Mouse (Mus musculus) hindbrain, embryonic 16.5 days (tissue): ENCODE results near the gene Cyth1. TPM values are rescaled to one million over a fixed set of nuclear protein-coding genes. Genes with fewer than 3 reads are reported as not detected.

Experiments
- ATAC-seq: fragments of 200-750 bp; cut with Nextera tagmentation; 2 replicates; pipeline ENCODE4 v1.8.0; 2017; ENCODE audit warnings: moderate TSS enrichment, moderate library complexity
- H3K27ac ChIP-seq: fragments of 300-500 bp; sonication (generic); 2 replicates; pipeline ENCODE4 v1.5.1; 2014; ENCODE audit warnings: low read depth, mild to moderate bottlenecking, control low read depth, low read length, moderate library complexity
- H3K27me3 ChIP-seq: fragments of 300-500 bp; sonication (generic); replicated peaks from 2 replicates; pipeline ENCODE4 v1.6.1; 2014; ENCODE audit warnings: low read length; ENCODE audit not compliant: control insufficient read depth, insufficient read depth
- H3K36me3 ChIP-seq: fragments of 300-500 bp; sonication (generic); 2 replicates; pipeline ENCODE4 v1.6.1; 2014; ENCODE audit warnings: mild to moderate bottlenecking, low read length, moderate library complexity, mixed read lengths; ENCODE audit not compliant: control insufficient read depth, insufficient read depth
- H3K4me1 ChIP-seq: fragments of 300-500 bp; sonication (generic); 2 replicates; pipeline ENCODE4 v1.6.1; 2014; ENCODE audit warnings: low read depth, low read length; ENCODE audit not compliant: control insufficient read depth, insufficient read depth
- H3K4me2 ChIP-seq: fragments of 300-500 bp; sonication (generic); 2 replicates; pipeline ENCODE4 v1.6.1; 2014; ENCODE audit warnings: mild to moderate bottlenecking, low read length, control low read depth, moderate library complexity
- H3K4me3 ChIP-seq: fragments of 300-500 bp; sonication (generic); 2 replicates; pipeline ENCODE4 v1.5.1; 2014; ENCODE audit warnings: mild to moderate bottlenecking, low read length, control low read depth, moderate library complexity
- H3K9ac ChIP-seq: fragments of 300-500 bp; sonication (generic); 2 replicates; pipeline ENCODE4 v1.6.1; 2014; ENCODE audit warnings: low read depth, mild to moderate bottlenecking, control low read depth, low read length, moderate library complexity
- H3K9me3 ChIP-seq: fragments of 300-500 bp; sonication (generic); 2 replicates; pipeline ENCODE4 v1.6.1; 2014; ENCODE audit warnings: mild to moderate bottlenecking, low read length, moderate library complexity; ENCODE audit not compliant: control insufficient read depth
- WGBS: fragments of 180-500 bp; shearing (Covaris S2); extraction: QIAGEN DNeasy Blood & Tissue Kit; methylation state at CpG from one replicate; pipeline ENCODE4 v1.1.7; 2014; 5-methylcytosine and 5-hydroxymethylcytosine counted together
- polyA plus RNA-seq: library from polyadenylated mRNA; unstranded; fragments of >200 nt; fragmentation: Nextera tagmentation; extraction: Ambion mirVana; gene quantifications from 2 replicates; pipeline ENCODE4 v1.2.1, GENCODE M21; 2015

Gene Cyth1
- polyA plus RNA-seq, 1 experiment from 2014 or later, result 19.7 TPM

DNA sequence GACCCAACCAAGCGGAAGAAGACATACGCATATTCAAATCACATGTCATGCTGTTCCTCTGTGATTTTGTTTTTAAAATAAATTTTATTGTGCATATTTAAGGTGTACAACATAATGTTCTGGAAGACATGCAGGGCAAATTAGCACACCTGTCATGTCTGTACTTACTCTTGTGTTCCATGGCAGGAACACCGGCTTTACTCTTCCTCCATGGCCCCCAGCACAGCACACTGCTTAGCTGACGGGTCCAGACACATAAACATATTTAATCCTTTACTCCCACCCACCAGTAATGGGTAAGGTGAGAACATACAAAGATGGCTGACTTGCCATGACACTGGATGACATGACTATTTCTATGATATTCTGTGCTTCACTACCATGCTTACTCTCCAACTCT, 29.3 kb downstream of the Cyth1 start:
- 83% methylated on average over 4 of the region's 4 CpGs for WGBS
- Histone ChIP-seq H3K9me3 (no peaks in the 10 kb centered on the region), H3K27ac (no peak overlapping the region), H3K4me2 (no peak overlapping the region), H3K9ac (no peak overlapping the region), H3K4me1 (peaks cover 5% of the 10 kb centered on the region), H3K4me3 (no peak overlapping the region), H3K27me3 (no peaks in the 10 kb centered on the region), H3K36me3 (no peaks in the 10 kb centered on the region)
- ATAC-seq, result no peak

DNA sequence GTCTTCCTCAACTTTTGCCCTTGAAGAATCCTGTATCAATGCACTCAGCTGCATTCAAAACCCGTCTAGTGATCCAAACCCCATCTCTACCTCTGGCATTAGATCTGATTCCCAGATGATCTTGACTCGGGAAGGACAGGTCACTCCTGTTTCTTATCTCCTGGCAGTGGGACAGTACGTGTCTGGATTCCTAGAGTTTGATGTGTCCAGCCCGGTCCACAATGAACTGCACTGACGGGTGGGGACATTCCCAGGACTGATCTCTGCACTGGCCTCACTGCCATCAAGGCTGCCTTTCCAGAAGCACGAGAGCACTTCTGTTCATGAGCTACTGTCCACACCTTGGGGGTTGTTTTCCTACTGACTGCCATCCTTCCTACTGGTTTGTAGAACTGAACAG, 31.9 kb downstream of the Cyth1 start:
- Histone ChIP-seq H3K4me3 (no peak overlapping the region), H3K27me3 (no peaks in the 10 kb centered on the region), H3K27ac (no peak overlapping the region), H3K4me1 (peaks cover 16% of the 10 kb centered on the region), H3K9ac (no peak overlapping the region), H3K4me2 (no peak overlapping the region), H3K36me3 (no peaks in the 10 kb centered on the region), H3K9me3 (no peaks in the 10 kb centered on the region)
- 94% methylated on average over 6 of the region's 6 CpGs for whole genome bisulfite sequencing
- ATAC-seq, result no peak

DNA sequence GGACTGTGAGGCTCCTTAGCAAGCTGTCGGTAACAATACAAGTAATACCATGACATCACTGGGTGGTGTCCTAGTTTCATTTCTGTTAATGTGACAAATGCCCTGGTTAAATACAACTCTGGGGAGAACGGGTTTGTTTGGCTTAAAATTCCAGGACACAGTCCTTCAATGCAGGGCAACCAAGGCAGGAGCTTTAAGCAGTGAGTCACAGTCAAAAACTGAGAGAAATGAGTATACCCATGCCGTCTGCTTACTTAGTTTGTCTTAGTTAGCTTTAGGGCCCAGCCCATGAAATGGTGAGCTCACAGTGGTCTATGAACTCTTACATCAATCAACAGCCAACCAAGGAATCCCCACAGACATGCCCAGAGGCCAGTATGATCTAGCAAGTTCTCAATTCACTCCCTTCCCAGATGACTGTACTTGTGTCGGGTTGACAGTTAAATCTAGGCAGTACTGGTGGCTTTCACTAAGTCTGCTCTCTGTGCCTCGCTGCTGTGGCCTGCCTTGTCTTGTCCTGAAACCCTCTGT, 32.4 kb downstream of the Cyth1 start:
- no peak overlapping the region for H3K27ac ChIP-seq
- peaks cover 21% of the 10 kb centered on the region for H3K4me1 ChIP-seq
- H3K9me3 ChIP-seq, result no peaks in the 10 kb centered on the region
- no peak for ATAC-seq
- H3K27me3 ChIP-seq, result no peaks in the 10 kb centered on the region
- no peak overlapping the region for H3K4me3 ChIP-seq
- no peak overlapping the region for H3K4me2 ChIP-seq
- WGBS, result 85% methylated on average over 5 of the region's 5 CpGs
- H3K36me3 ChIP-seq, result no peaks in the 10 kb centered on the region
- H3K9ac ChIP-seq, result no peak overlapping the region

DNA sequence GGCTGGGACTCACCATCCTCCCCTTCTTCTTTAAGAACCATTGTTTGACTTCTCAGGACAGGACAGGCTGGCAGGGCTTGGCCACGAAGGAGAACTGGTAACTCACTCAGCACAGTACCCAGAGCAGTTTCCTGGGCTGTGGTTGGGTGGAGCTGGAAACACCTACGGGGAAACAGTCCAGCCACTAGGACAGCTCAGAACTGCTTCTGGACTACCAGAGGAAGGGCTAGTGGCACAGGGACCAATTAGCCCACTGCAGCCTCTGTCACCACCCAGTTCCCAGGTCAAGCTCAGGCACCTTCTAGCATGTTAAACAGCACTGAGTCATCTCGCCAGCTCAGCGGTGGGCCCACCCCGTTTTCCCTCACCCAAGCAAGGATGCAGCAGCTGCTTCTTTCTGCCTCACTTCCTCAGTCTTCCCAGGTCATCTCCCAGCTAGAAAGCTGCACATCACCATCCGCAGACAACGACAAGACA, 35.7 kb downstream of the Cyth1 start:
- Histone ChIP-seq H3K4me3 (no peak overlapping the region), H3K4me1 (peaks cover 49% of the 10 kb centered on the region), H3K36me3 (no peaks in the 10 kb centered on the region), H3K4me2 (no peak overlapping the region), H3K9me3 (no peaks in the 10 kb centered on the region), H3K27me3 (no peaks in the 10 kb centered on the region), H3K9ac (no peak overlapping the region), H3K27ac (peak overlapping the region; percentile 45)
- WGBS, result 71% methylated on average over 7 of the region's 7 CpGs
- ATAC-seq, result no peak

DNA sequence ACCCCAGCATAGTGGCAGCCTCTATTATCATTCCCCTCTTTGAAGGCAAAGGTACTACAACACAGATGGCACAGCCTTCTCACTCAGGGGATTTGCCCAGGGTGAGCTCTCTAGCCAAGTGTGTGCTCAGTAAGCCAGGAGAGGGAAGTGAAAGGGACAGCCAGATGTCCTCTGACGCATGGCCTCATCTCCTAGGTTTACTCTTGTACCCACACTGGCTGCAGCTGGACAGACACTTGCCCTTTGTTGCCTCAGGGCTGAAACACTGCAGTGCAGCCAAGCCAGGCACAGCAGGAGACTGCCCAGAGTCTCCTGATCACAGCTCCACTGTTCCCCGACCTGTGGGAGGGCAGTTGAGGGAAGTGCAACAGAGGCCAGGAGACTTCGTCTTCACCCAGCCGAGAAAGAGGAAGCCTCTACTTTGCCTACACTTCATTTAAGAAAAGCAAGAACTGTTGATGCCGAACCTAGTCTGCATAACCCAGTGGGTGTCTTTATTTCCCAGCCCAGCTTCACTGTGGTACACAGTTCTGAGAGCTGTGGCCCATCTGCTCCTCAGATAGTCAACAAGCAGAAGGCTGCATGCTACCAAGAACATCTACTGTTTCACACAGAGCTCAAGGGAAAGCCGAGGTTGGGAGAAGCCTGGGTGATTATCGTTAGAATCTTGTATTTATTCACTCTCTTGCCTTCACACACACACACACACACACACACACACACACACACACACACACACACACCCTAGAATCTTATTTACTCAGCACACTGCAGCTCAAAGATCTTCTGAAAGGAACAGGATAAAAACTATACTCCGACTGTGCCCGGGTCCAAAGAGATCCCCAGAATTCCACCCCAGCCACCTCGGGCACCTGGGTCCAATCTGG, 36.4 kb downstream of the Cyth1 start:
- no peaks in the 10 kb centered on the region for H3K9me3 ChIP-seq
- H3K4me2 ChIP-seq, result no peak overlapping the region
- no peak overlapping the region for H3K9ac ChIP-seq
- H3K4me3 ChIP-seq, result no peak overlapping the region
- H3K36me3 ChIP-seq, result no peaks in the 10 kb centered on the region
- H3K4me1 ChIP-seq, result peaks cover 52% of the 10 kb centered on the region
- peak overlapping the region; percentile 55 for H3K27ac ChIP-seq
- 48% methylated on average over 10 of the region's 10 CpGs for WGBS
- ATAC-seq, result no peak
- no peaks in the 10 kb centered on the region for H3K27me3 ChIP-seq

DNA sequence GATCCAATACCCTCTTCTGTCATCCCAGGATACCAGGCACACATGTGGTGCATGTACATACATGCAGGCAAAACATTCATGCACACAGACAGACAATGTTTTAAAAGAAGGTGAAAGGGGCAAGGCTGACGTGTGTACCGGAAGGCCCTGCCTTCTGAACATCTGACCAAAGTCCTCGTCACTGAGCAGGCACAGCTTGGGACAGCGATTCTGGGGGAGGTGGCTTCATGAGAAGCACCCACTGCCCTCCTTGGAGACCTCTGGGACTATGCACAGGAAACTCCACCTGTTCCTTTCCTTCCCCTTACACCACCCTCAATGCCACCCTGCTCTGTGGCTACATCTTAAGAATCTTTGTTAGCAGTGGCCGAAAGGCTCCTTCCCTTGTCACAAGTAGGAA, 37.4 kb downstream of the Cyth1 start:
- Histone ChIP-seq H3K9ac (no peak overlapping the region), H3K27me3 (no peaks in the 10 kb centered on the region), H3K27ac (no peak overlapping the region), H3K4me1 (peaks cover 52% of the 10 kb centered on the region), H3K9me3 (no peaks in the 10 kb centered on the region), H3K36me3 (no peaks in the 10 kb centered on the region), H3K4me2 (no peak overlapping the region), H3K4me3 (no peak overlapping the region)
- 87% methylated on average over 5 of the region's 5 CpGs for WGBS
- no peak for ATAC-seq

DNA sequence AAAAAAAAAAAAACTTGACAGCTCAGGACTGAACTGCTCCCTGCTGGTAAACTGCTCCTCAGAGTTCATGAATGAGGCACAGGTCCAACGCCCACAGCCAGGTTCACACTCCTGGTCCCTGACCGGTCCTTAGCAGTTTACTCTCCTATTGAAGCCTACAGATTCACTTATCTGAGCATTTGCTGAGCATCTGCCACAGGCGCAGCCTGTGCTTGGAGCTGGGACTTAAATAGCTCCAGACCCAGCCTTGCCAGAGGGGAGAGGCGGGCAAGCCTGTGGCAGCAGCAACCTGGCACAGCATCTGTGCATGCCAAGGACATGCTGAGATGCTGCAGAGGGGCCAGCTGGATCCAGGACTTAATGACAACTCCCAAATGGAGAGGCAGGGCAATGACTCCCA, 38.3 kb downstream of the Cyth1 start:
- peak; percentile 75 for ATAC-seq
- H3K4me1 ChIP-seq, result peaks cover 52% of the 10 kb centered on the region
- no peaks in the 10 kb centered on the region for H3K9me3 ChIP-seq

DNA sequence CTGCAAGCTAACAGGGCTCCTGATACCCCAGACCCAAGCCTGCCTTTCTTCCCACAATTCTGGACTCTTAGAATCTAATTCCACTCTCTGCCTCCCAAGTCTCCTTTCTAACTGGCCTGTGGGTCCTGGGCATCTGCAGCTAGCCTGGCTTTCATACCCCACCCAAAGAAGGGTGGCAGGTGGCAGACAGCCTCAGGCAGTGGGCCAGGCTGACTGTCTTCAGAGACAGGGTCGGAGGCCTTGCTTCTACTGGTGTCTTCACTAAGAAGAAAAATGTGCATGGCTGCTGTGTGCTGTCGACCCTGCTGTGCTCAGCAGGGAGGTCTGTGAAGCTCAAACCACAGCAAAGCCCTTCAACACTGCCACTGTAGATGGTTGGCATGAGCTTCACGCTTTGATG, 39.0 kb downstream of the Cyth1 start:
- Histone ChIP-seq H3K9ac (no peak overlapping the region), H3K4me2 (no peak overlapping the region), H3K4me3 (no peak overlapping the region), H3K27ac (no peak overlapping the region), H3K4me1 (peaks cover 52% of the 10 kb centered on the region), H3K9me3 (no peaks in the 10 kb centered on the region), H3K36me3 (no peaks in the 10 kb centered on the region), H3K27me3 (no peaks in the 10 kb centered on the region)
- no peak for ATAC-seq
- WGBS, result 45% methylated on average over 3 of the region's 3 CpGs

More for the DNA sequence above, 38.3 kb downstream of the Cyth1 start:
- WGBS, result 57% methylated on average over 4 of the region's 4 CpGs
- Histone ChIP-seq H3K27ac (peak overlapping the region; percentile 36; the same call in 1 of the 2 replicates), H3K4me2 (no peak overlapping the region), H3K9ac (no peak overlapping the region), H3K4me3 (no peak overlapping the region), H3K27me3 (no peaks in the 10 kb centered on the region), H3K36me3 (no peaks in the 10 kb centered on the region)

DNA sequence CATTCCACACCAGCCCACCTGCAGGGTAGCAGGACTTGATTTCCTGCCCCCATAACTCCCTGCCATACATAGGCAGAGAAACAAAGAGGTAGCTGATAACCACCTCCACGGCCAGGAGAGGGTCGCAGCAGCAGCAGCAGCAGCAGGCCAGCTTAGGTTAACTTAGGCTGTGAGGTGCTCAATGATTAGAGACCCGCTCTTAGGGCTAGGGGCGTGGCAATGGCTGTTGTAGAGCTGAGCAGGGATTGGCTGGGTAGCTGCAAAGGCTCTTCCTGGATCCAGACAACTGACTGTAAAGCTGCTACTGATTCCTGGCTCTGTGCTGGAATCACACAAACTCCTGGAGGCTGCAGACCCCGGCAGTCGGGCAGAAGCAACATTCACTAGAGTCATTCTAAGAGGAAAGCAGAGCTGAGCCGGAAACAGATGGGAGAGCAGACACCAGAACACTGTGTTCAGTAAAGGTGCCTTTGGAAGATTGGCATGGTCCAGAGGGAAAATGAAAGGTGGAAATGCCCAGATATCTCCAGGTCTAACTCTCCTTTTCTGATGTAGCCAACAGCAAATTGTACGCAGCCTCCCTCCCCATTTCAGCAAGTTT, 39.6 kb downstream of the Cyth1 start:
- Histone ChIP-seq H3K4me3 (no peak overlapping the region), H3K27ac (no peak overlapping the region), H3K4me1 (peaks cover 53% of the 10 kb centered on the region), H3K27me3 (no peaks in the 10 kb centered on the region), H3K36me3 (no peaks in the 10 kb centered on the region), H3K4me2 (no peak overlapping the region), H3K9me3 (no peaks in the 10 kb centered on the region), H3K9ac (no peak overlapping the region)
- WGBS, result 26% methylated on average over 8 of the region's 8 CpGs
- ATAC-seq, result no peak
